Mouse (Mus musculus) limb, embryonic 11.5 days (tissue): ENCODE results near the gene Ece1. TPM values are rescaled to one million over a fixed set of nuclear protein-coding genes. Genes with fewer than 3 reads are reported as not detected.
A peak's percentile ranks its signal among the peaks of the same experiment; 100 is the strongest.

Source experiments
- ATAC-seq: fragments of 200-750 bp; cut with Nextera tagmentation; 2 replicates; pipeline ENCODE4 v1.8.0; 2017; ENCODE audit warnings: low read depth; ENCODE audit not compliant: insufficient number of reproducible peaks, low FRiP score, low TSS enrichment
- DNase-seq: peaks from one replicate; pipeline ENCODE4 v3.0.0-alpha.2; 2015; ENCODE audit warnings: low spot score
- H3K27ac ChIP-seq: fragments of 300-500 bp; sonication (generic); replicated peaks from 2 replicates; pipeline ENCODE4 v1.5.1; 2014; ENCODE audit warnings: low read depth, mild to moderate bottlenecking, low read length
- H3K27me3 ChIP-seq: fragments of 300-500 bp; sonication (generic); 2 replicates; pipeline ENCODE4 v1.6.1; 2014; ENCODE audit warnings: mild to moderate bottlenecking, low read length, mixed read lengths; ENCODE audit not compliant: control insufficient read depth, insufficient read depth
- H3K36me3 ChIP-seq: fragments of 300-500 bp; sonication (generic); 2 replicates; pipeline ENCODE4 v1.6.1; 2014; ENCODE audit warnings: mild to moderate bottlenecking, low read length, moderate library complexity, mixed read lengths; ENCODE audit not compliant: control insufficient read depth, insufficient read depth
- H3K4me1 ChIP-seq: fragments of 300-500 bp; sonication (generic); 2 replicates; pipeline ENCODE4 v1.6.1; 2014; ENCODE audit warnings: low read length, mixed read lengths; ENCODE audit not compliant: control insufficient read depth, insufficient read depth
- H3K4me2 ChIP-seq: fragments of 300-500 bp; sonication (generic); 2 replicates; pipeline ENCODE4 v1.6.1; 2014; ENCODE audit warnings: low read depth, mild to moderate bottlenecking, moderate library complexity; ENCODE audit not compliant: severe bottlenecking
- H3K4me3 ChIP-seq: fragments of 300-500 bp; sonication (generic); 2 replicates; pipeline ENCODE4 v1.5.1; 2014; ENCODE audit warnings: low read depth, low read length
- H3K9ac ChIP-seq: fragments of 300-500 bp; sonication (generic); 2 replicates; pipeline ENCODE4 v1.6.1; 2014; ENCODE audit warnings: mild to moderate bottlenecking, low read length
- H3K9me3 ChIP-seq: fragments of 300-500 bp; sonication (generic); 2 replicates; pipeline ENCODE4 v1.6.1; 2016; ENCODE audit warnings: low read length; ENCODE audit not compliant: control insufficient read depth
- WGBS: fragments of 180-500 bp; shearing (Covaris S2); extraction: QIAGEN DNeasy Blood & Tissue Kit; methylation state at CpG from one replicate; pipeline ENCODE4 v1.1.7; 2014; 5-methylcytosine and 5-hydroxymethylcytosine counted together
- polyA plus RNA-seq: library from polyadenylated mRNA; unstranded; fragments of >200 nt; fragmentation: Nextera tagmentation; extraction: Ambion mirVana; gene quantifications from 2 replicates; pipeline ENCODE4 v1.2.1, GENCODE M21; 2014

The Ece1 gene
- polyA plus RNA-seq, 1 experiment from 2014 or later = 38.0 TPM

GRCm38 (mm10) chr4:137927741-137928535 lies 65.9 kb downstream of the Ece1 start:
- H3K27me3 ChIP-seq = no peaks in the 10 kb centered on the region
- DNase-seq (no peak), ATAC-seq (no peak)
- WGBS = 80% methylated on average over 12 of the region's 12 CpGs
- no peak overlapping the region for H3K9ac ChIP-seq
- no peak overlapping the region for H3K27ac ChIP-seq
- H3K4me1 ChIP-seq = peaks cover 29% of the 10 kb centered on the region
- H3K4me2 ChIP-seq = no peak overlapping the region
- no peak overlapping the region for H3K4me3 ChIP-seq
- H3K36me3 ChIP-seq = no peaks in the 10 kb centered on the region; the same call in 1 of the 2 replicates
- no peaks in the 10 kb centered on the region for H3K9me3 ChIP-seq

GRCm38 (mm10) chr4:137928813-137929212 lies 66.8 kb downstream of the Ece1 start:
- Histone ChIP-seq H3K27ac (0 out of 2 replicates have a peak overlapping the region, but pooled peaks have one; percentile 42), H3K4me3 (no peak overlapping the region), H3K4me2 (no peak overlapping the region), H3K9ac (no peak overlapping the region), H3K27me3 (no peaks in the 10 kb centered on the region), H3K9me3 (no peaks in the 10 kb centered on the region), H3K36me3 (no peaks in the 10 kb centered on the region; the same call in 1 of the 2 replicates), H3K4me1 (peaks cover 33% of the 10 kb centered on the region)
- DNase-seq (no peak), ATAC-seq (no peak)
- WGBS = 83% methylated on average over 1 of the region's 1 CpGs

GRCm38 (mm10) chr4:137929341-137930016 lies 67.4 kb downstream of the Ece1 start:
- peaks cover 33% of the 10 kb centered on the region for H3K4me1 ChIP-seq
- 70% methylated on average over 15 of the region's 15 CpGs for WGBS
- no peaks in the 10 kb centered on the region for H3K9me3 ChIP-seq
- H3K27me3 ChIP-seq = no peaks in the 10 kb centered on the region
- H3K4me2 ChIP-seq = no peak overlapping the region
- 0 out of 2 replicates have a peak, but pooled peaks cover 2% of the 10 kb centered on the region for H3K36me3 ChIP-seq
- no peak overlapping the region for H3K4me3 ChIP-seq
- DNase-seq (no peak), ATAC-seq (no peak)
- 0 out of 2 replicates have a peak overlapping the region, but pooled peaks have one; percentile 42 for H3K27ac ChIP-seq
- H3K9ac ChIP-seq = no peak overlapping the region

GRCm38 (mm10) chr4:137930500-137931008 lies 68.5 kb downstream of the Ece1 start:
- H3K36me3 ChIP-seq = peaks cover 5% of the 10 kb centered on the region; the same call in 1 of the 2 replicates
- no peak overlapping the region for H3K4me3 ChIP-seq
- H3K4me1 ChIP-seq = peaks cover 33% of the 10 kb centered on the region
- H3K4me2 ChIP-seq = peak overlapping the region; percentile 24; the same call in 1 of the 2 replicates
- DNase-seq (no peak), ATAC-seq (peak; percentile 32; the same call in 1 of the 2 replicates)
- no peaks in the 10 kb centered on the region for H3K27me3 ChIP-seq
- H3K27ac ChIP-seq = peak overlapping the region; percentile 90
- 14% methylated on average over 9 of the region's 9 CpGs for WGBS
- H3K9me3 ChIP-seq = no peaks in the 10 kb centered on the region
- H3K9ac ChIP-seq = no peak overlapping the region

GRCm38 (mm10) chr4:137931009-137931757 lies 69.1 kb downstream of the Ece1 start:
- ATAC-seq (peak; percentile 51; the same call in 1 of the 2 replicates), DNase-seq (peak; percentile 84)
- no peak overlapping the region for H3K4me3 ChIP-seq
- no peaks in the 10 kb centered on the region for H3K27me3 ChIP-seq
- H3K27ac ChIP-seq = peak overlapping the region; percentile 90
- peaks cover 7% of the 10 kb centered on the region for H3K36me3 ChIP-seq
- peak overlapping the region; percentile 45 for H3K9ac ChIP-seq
- H3K9me3 ChIP-seq = no peaks in the 10 kb centered on the region
- H3K4me2 ChIP-seq = peak overlapping the region; percentile 24
- WGBS = 10% methylated on average over 18 of the region's 18 CpGs
- H3K4me1 ChIP-seq = peaks cover 33% of the 10 kb centered on the region

- Histone ChIP-seq H3K4me2 (no peak overlapping the region), H3K27ac (no peak overlapping the region; the same call in 1 of the 2 replicates), H3K4me3 (no peak overlapping the region), H3K27me3 (no peaks in the 10 kb centered on the region), H3K9me3 (no peaks in the 10 kb centered on the region), H3K9ac (no peak overlapping the region), H3K36me3 (peaks cover 10% of the 10 kb centered on the region), H3K4me1 (peaks cover 33% of the 10 kb centered on the region)
- ATAC-seq (no peak), DNase-seq (no peak)
- 34% methylated on average over 6 of the region's 6 CpGs for WGBS
Measured at GRCm38 (mm10) chr4:137932554-137933178, 70.6 kb downstream of the Ece1 start.

- DNase-seq (no peak), ATAC-seq (no peak)
- 51% methylated on average over 5 of the region's 5 CpGs for WGBS
- Histone ChIP-seq H3K9ac (no peak overlapping the region), H3K4me1 (peaks cover 33% of the 10 kb centered on the region), H3K27ac (no peak overlapping the region; the same call in 1 of the 2 replicates), H3K27me3 (no peaks in the 10 kb centered on the region), H3K4me3 (no peak overlapping the region), H3K36me3 (peaks cover 10% of the 10 kb centered on the region), H3K4me2 (no peak overlapping the region), H3K9me3 (no peaks in the 10 kb centered on the region)
Measured at GRCm38 (mm10) chr4:137933328-137933727, 71.3 kb downstream of the Ece1 start.
